Mouse (Mus musculus) ES-E14 (cell line): ENCODE measurements at regions not wholly inside any gene's neighbourhood (a gene's known extent, or its start where the extent isn't known, plus 50 kb on each side); places are given as distances from the start of the nearest gene placed in this dataset.
"Not testable (repeated sequence)": the region's sequence is repeated elsewhere in the genome, so short reads cannot be mapped to it uniquely, and the experiment has no call there.

Source experiments
- CHD2 ChIP-seq: IDR thresholded peaks from 2 replicates; pipeline ENCODE4 v1.6.1; 2014; ENCODE audit warnings: mild to moderate bottlenecking, low read depth, low read length, inconsistent platforms
- HCFC1 ChIP-seq: IDR thresholded peaks from 2 replicates; pipeline ENCODE4 v1.6.1; 2012; ENCODE audit warnings: low read length, inconsistent platforms, borderline replicate concordance; ENCODE audit not compliant: insufficient read depth
- MAFK ChIP-seq: IDR thresholded peaks from 2 replicates; pipeline ENCODE4 v1.6.1; 2014; ENCODE audit warnings: mild to moderate bottlenecking, low read depth, low read length, inconsistent platforms; ENCODE audit not compliant: insufficient read depth
- ZC3H11A ChIP-seq: IDR thresholded peaks from 2 replicates; pipeline ENCODE4 v1.6.1; 2012; ENCODE audit warnings: low read depth, mild to moderate bottlenecking, inconsistent platforms, low read length, borderline replicate concordance

GRCm38 (mm10) chr10:7343736-7344135, 129.7 kb downstream of the Ulbp1 start:
- TF ChIP-seq ZC3H11A, HCFC1, MAFK, CHD2: not testable (repeated sequence)
